Mouse (Mus musculus) liver, postnatal 0 days (tissue): ENCODE results near the gene Smad9.

Source experiments
- CTCF ChIP-seq: sonication (generic); IDR thresholded peaks from 2 replicates; pipeline ENCODE4 v1.5.1; 2016; ENCODE audit warnings: antibody characterized with exemption, low read depth
- EP300 ChIP-seq: IDR thresholded peaks from 2 replicates; pipeline ENCODE4 v1.6.1; 2016; ENCODE audit warnings: antibody characterized with exemption, low read depth, mild to moderate bottlenecking

GRCm38 (mm10) chr3:54791822-54792677 lies 36.7 kb downstream of the Smad9 start:
- TF ChIP-seq CTCF (no peak), EP300 (no peak)
